Mouse (Mus musculus): ENCODE data around the gene Stk16.

- TF ChIP-seq CTCF (IDR thresholded peaks at IDR 0.05; ENCODE audit: low read depth, low read length) (peak; percentile 74), TAL1 (conservative IDR thresholded peaks at IDR 0.05; ENCODE audit: low read depth, low read length) (no peak), POLR2AphosphoS5 (IDR thresholded peaks at IDR 0.05; ENCODE audit: insufficient replicate concordance, low read depth, low read length) (no peak), GATA1 (IDR thresholded peaks at IDR 0.05; ENCODE audit: borderline replicate concordance, low read length) (no peak)
Measured at GRCm38 (mm10) chr1:75234606-75235005, 24.0 kb downstream of the Stk16 start.

Measured in G1E (cell line).